Mouse (Mus musculus) liver, embryonic 14.5 days (tissue): Measurements from ENCODE around the gene Ndufaf5.

Experiments used
- CTCF ChIP-seq: IDR thresholded peaks from 2 replicates; pipeline ENCODE4 v1.5.1; 2016; ENCODE audit warnings: antibody characterized with exemption, low read depth, control low read depth
- EP300 ChIP-seq: IDR thresholded peaks from 2 replicates; pipeline ENCODE4 v1.6.1; 2016; ENCODE audit warnings: antibody characterized with exemption, low read depth

- TF ChIP-seq EP300 (no peak), CTCF (no peak)
These were observed 45.5 kb downstream of the Ndufaf5 start for GRCm38 (mm10) chr2:140215965-140216364.
